Mouse (Mus musculus) intestine, embryonic 14.5 days (tissue): Measurements from ENCODE around the gene Olfr412. TPM values are rescaled to one million over a fixed set of nuclear protein-coding genes. Genes with fewer than 3 reads are reported as not detected.

Experiments used
- ATAC-seq: fragments of 200-750 bp; cut with Nextera tagmentation; replicated peaks from 2 replicates; pipeline ENCODE4 v1.8.0; 2017; ENCODE audit warnings: low read depth, moderate number of reproducible peaks, moderate TSS enrichment, moderate library complexity; ENCODE audit not compliant: low FRiP score, low TSS enrichment
- DNase-seq: peaks from one replicate; pipeline ENCODE4 v3.0.0-alpha.2; 2018; ENCODE audit warnings: low spot score
- H3K27ac ChIP-seq: fragments of 300-500 bp; sonication (generic); 2 replicates; pipeline ENCODE4 v1.5.1; 2014; ENCODE audit warnings: low read depth, mild to moderate bottlenecking, control low read depth
- H3K27me3 ChIP-seq: fragments of 300-500 bp; sonication (generic); replicated peaks from 2 replicates; pipeline ENCODE4 v1.6.1; 2014; ENCODE audit warnings: low read length, control low read depth; ENCODE audit not compliant: control insufficient read depth, insufficient read depth
- H3K36me3 ChIP-seq: fragments of 300-500 bp; sonication (generic); 2 replicates; pipeline ENCODE4 v1.6.1; 2014; ENCODE audit warnings: low read length, control low read depth; ENCODE audit not compliant: control insufficient read depth, insufficient read depth
- H3K4me1 ChIP-seq: fragments of 300-500 bp; sonication (generic); replicated peaks from 2 replicates; pipeline ENCODE4 v1.6.1; 2014; ENCODE audit warnings: low read length, control low read depth, mixed read lengths; ENCODE audit not compliant: control insufficient read depth, insufficient read depth
- H3K4me2 ChIP-seq: fragments of 300-500 bp; sonication (generic); 2 replicates; pipeline ENCODE4 v1.6.1; 2014; ENCODE audit warnings: low read length
- H3K4me3 ChIP-seq: fragments of 300-500 bp; sonication (generic); 2 replicates; pipeline ENCODE4 v1.5.1; 2014; ENCODE audit warnings: low read depth, low read length, control low read depth, mixed read lengths
- H3K9ac ChIP-seq: fragments of 300-500 bp; sonication (generic); 2 replicates; pipeline ENCODE4 v1.6.1; 2014; ENCODE audit warnings: mild to moderate bottlenecking, low read length
- H3K9me3 ChIP-seq: fragments of 300-500 bp; sonication (generic); 2 replicates; pipeline ENCODE4 v1.6.1; 2016; ENCODE audit warnings: low read length, control low read depth; ENCODE audit not compliant: control insufficient read depth
- WGBS: fragments of 180-500 bp; shearing (Covaris S2); extraction: QIAGEN DNeasy Blood & Tissue Kit; methylation state at CpG from one replicate; pipeline ENCODE4 v1.1.7; 2014; 5-methylcytosine and 5-hydroxymethylcytosine counted together
- polyA plus RNA-seq: library from polyadenylated mRNA; unstranded; fragments of >200 nt; fragmentation: Nextera tagmentation; extraction: Ambion mirVana; gene quantifications from 2 replicates; pipeline ENCODE4 v1.2.1, GENCODE M21; 2014

Gene Olfr412
- polyA plus RNA-seq: not detected in 2 replicates

DNA sequence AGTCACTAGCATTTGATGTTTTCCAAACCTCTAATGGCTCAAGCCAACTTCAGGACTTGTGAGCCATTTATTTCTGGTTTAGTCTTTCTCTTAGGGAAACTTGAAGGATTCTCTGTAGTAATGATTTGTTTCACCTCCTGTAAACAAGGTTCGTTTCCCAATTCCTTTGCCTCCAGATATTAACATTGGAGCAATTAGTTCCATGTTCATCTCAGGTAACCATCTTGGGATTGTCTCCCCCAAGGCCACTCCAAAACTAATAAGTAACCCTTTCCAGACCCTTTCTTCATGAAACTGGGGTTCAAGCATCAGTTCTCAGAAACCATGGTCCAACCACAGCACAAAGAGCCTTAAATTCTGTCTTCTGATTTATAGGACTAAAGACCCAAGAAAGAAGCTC, at the start of gene Olfr412:
TSS of gene Olfr412 (plus strand) at position 301 of the 400 bp plus-strand sequence.
- no peak for ATAC-seq
- DNase-seq: no peak
- no peaks in the 10 kb centered on the region for H3K27me3 ChIP-seq
- no peak within 1 kb of the TSS for H3K27ac ChIP-seq
- H3K9me3 ChIP-seq: no peaks in the 10 kb centered on the region
- H3K36me3 ChIP-seq: no peaks in the 10 kb centered on the region
- H3K4me2 ChIP-seq: no peak within 1 kb of the TSS
- no peak within 1 kb of the TSS for H3K4me3 ChIP-seq
- 67% methylated on average over 1 of the region's 1 CpGs for WGBS
- H3K4me1 ChIP-seq: no peaks in the 10 kb centered on the region
- H3K9ac ChIP-seq: no peak within 1 kb of the TSS

GRCm38 (mm10) chr11:74326044-74326443, 35.8 kb upstream of the Olfr412 start:
- no peak overlapping the region for H3K4me3 ChIP-seq
- H3K27ac ChIP-seq: no peak overlapping the region
- H3K27me3 ChIP-seq: no peaks in the 10 kb centered on the region
- ATAC-seq (no peak), DNase-seq (no peak)
- no peaks in the 10 kb centered on the region for H3K9me3 ChIP-seq
- H3K4me2 ChIP-seq: no peak overlapping the region
- H3K4me1 ChIP-seq: no peaks in the 10 kb centered on the region
- H3K9ac ChIP-seq: no peak overlapping the region
- no peaks in the 10 kb centered on the region for H3K36me3 ChIP-seq
- WGBS: 83% methylated on average over 2 of the region's 2 CpGs

DNA sequence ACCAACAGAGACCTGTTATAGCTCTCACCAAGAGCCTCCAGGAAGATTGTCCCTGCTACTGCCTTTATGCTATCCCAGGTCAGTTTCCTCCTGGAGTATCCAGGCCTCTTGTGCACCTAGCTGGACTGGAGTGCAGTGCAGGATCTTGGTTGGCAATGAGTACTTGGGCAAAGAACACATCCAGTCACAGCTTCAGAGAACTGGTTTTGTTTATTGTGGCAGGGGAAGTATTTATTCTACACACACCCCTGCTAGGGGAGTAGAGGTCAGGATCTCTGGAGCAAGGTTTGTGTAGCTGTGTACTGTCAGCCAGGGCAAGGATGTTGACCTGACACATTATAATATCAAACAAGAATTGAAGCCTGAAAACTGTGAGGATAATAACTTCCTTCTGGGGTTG, 33.1 kb upstream of the Olfr412 start:
- no peak for DNase-seq
- Histone ChIP-seq H3K4me1 (no peaks in the 10 kb centered on the region), H3K9me3 (no peaks in the 10 kb centered on the region), H3K36me3 (no peaks in the 10 kb centered on the region), H3K27ac (no peak overlapping the region), H3K4me2 (no peak overlapping the region), H3K4me3 (no peak overlapping the region), H3K9ac (no peak overlapping the region), H3K27me3 (no peaks in the 10 kb centered on the region)
- no peak for ATAC-seq

- no peak within 1 kb of the TSS for H3K27ac ChIP-seq
- no peak for DNase-seq
- 82% methylated on average over 6 of the region's 6 CpGs for WGBS
These were observed 23.9 kb upstream of the Olfr412 start, which contains the start of gene Olfr410 for GRCm38 (mm10) chr11:74337931-74338330. Olfr410 (minus strand) TSS chr11:74338031.

DNA sequence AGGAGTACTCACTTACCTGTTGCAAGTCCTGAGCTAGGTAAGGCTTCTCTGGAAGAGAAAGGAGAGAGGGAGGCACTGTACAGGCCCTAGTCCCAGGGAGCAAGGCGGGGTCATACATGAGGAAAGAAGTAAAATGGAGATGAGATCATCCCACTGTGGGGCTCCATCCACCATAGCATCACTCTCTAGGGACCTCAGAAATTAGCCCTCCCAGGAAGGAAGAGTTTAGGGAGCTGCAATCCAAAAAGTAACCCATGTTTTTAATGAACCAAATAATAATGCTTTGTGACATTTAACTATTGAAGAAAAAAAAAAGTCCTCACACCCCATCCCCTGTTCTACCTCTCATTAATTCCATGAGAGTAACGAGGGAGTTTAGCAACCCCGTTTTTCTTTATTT, 9.3 kb upstream of the Olfr412 start, which contains the start of gene Olfr411:
TSS of gene Olfr411 (minus strand) at position 101 of the 400 bp plus-strand sequence.
- H3K9ac ChIP-seq: no peak within 1 kb of the TSS
- WGBS: 85% methylated on average over 3 of the region's 3 CpGs
- H3K4me2 ChIP-seq: no peak within 1 kb of the TSS
- H3K4me3 ChIP-seq: no peak within 1 kb of the TSS
- no peaks in the 10 kb centered on the region for H3K27me3 ChIP-seq
- H3K36me3 ChIP-seq: no peaks in the 10 kb centered on the region
- H3K9me3 ChIP-seq: no peaks in the 10 kb centered on the region
- H3K27ac ChIP-seq: no peak within 1 kb of the TSS
- no peak for ATAC-seq
- DNase-seq: no peak
- no peaks in the 10 kb centered on the region for H3K4me1 ChIP-seq

More at GRCm38 (mm10) chr11:74337931-74338330, 23.9 kb upstream of the Olfr412 start, which contains the start of gene Olfr410:
- Histone ChIP-seq H3K4me3 (no peak within 1 kb of the TSS), H3K9ac (no peak within 1 kb of the TSS), H3K27me3 (no peaks in the 10 kb centered on the region), H3K4me2 (no peak within 1 kb of the TSS), H3K36me3 (no peaks in the 10 kb centered on the region), H3K4me1 (no peaks in the 10 kb centered on the region), H3K9me3 (no peaks in the 10 kb centered on the region)
- ATAC-seq: no peak

GRCm38 (mm10) chr11:74371393-74372100, 9.7 kb downstream of the Olfr412 start:
- Histone ChIP-seq H3K4me2 (no peak overlapping the region), H3K27ac (no peak overlapping the region), H3K27me3 (peaks cover 9% of the 10 kb centered on the region; the same call in 1 of the 2 replicates), H3K9ac (no peak overlapping the region), H3K4me3 (no peak overlapping the region), H3K4me1 (no peaks in the 10 kb centered on the region), H3K9me3 (no peaks in the 10 kb centered on the region), H3K36me3 (no peaks in the 10 kb centered on the region)
- peak; percentile 53; the same call in 1 of the 2 replicates for ATAC-seq
- peak; percentile 96 for DNase-seq
- 13% methylated on average over 22 of the region's 22 CpGs for WGBS

- H3K27ac ChIP-seq: no peak overlapping the region
- H3K4me2 ChIP-seq: no peak overlapping the region
- DNase-seq (no peak), ATAC-seq (peak; percentile 63)
- no peaks in the 10 kb centered on the region for H3K27me3 ChIP-seq
- no peak overlapping the region for H3K4me3 ChIP-seq
- no peak overlapping the region for H3K9ac ChIP-seq
- no peaks in the 10 kb centered on the region for H3K36me3 ChIP-seq
- no peaks in the 10 kb centered on the region for H3K9me3 ChIP-seq
- WGBS: 79% methylated on average over 3 of the region's 3 CpGs
- no peaks in the 10 kb centered on the region; the same call in 1 of the 2 replicates for H3K4me1 ChIP-seq
These were observed 15.0 kb downstream of the Olfr412 start for GRCm38 (mm10) chr11:74376847-74377246.

GRCm38 (mm10) chr11:74379166-74379873, 17.5 kb downstream of the Olfr412 start:
- no peaks in the 10 kb centered on the region for H3K9me3 ChIP-seq
- DNase-seq (peak; percentile 48), ATAC-seq (peak; percentile 68; the same call in 1 of the 2 replicates)
- no peaks in the 10 kb centered on the region; the same call in 1 of the 2 replicates for H3K4me1 ChIP-seq
- H3K27me3 ChIP-seq: no peaks in the 10 kb centered on the region
- no peak overlapping the region for H3K27ac ChIP-seq
- H3K9ac ChIP-seq: no peak overlapping the region
- WGBS: 52% methylated on average over 4 of the region's 4 CpGs
- H3K4me2 ChIP-seq: no peak overlapping the region
- no peak overlapping the region for H3K4me3 ChIP-seq
- H3K36me3 ChIP-seq: no peaks in the 10 kb centered on the region
